Mouse (Mus musculus): ENCODE results near the gene Anapc15-ps.

Anapc15-ps gene

GRCm38 (mm10) chr10:95669872-95670271 is 3.4 kb downstream of the Anapc15-ps start:
- no peak for DNase-seq (ENCODE audit: inconsistent ontology term)

DNA sequence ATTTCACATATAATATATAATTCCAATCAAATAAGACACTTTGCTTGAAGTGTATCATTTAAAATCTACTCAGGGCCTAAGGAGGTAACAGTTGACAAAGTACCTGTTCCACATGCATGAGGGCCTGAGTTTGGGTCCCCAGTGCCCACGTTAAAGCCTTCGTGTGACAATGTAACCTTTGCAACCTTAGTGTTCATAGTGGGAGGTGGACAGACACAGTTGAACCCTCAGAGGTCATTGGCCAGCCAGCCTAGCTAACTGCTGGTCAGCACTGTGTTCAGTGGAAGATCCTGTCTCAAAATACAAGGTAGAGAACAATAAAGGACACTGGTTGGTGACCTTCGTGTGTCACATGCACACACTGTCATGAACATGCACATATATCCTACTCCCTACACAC is 4.2 kb downstream of the Anapc15-ps start:
- DNase-seq (ENCODE audit: inconsistent ontology term) = no peak

DNA sequence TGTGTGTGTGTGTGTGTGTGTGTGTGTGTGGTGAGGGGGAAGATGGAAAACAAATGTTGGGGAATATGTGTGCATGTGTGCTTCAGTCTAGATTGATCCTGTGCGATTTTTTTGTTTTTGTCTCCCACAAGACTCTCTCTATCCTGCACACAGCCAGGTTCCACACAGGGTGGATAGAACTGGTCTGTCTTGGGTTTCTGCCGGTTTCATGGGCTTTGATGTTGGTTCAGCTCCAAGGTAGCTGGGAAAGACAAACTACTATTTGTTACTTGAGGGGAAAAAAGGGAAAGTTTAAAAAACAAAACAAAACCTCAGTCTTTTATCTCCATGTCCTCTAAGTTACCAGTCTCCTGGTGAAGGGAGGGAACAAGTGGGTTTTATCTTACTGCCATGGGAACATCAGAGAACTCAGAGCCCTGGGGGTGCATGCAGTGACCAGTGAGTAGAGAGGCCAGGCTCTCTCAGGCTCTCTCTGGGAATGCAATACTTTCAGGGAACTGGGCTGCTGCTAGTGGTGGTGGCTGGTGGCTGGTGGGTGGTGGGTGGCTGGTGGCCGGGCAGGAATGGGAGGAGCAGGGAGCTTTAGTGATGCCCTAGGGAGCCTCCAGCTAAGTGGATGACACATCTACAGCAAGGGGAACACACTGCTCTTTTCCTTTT is 5.8 kb downstream of the Anapc15-ps start:
- DNase-seq (ENCODE audit: inconsistent ontology term) = no peak

DNA sequence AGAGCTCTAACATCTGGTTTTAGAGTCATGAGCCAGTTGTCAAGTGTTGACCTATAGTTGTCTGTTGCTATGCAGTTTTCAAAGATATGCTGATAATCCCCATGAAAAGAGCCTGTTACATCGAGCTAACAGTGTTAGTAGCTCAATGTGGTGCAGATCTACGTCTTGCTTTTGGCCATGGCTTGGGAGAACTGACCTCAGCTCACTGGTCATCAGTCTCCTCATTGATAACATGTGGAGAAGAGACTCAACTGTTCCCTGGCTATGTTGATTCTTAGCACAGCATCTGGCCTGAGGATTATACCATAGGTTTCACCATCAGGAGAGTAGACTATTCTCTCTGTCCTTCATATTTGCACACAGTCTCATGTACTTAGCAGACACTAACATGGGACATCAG is 6.5 kb downstream of the Anapc15-ps start:
- DNase-seq (ENCODE audit: inconsistent ontology term) = no peak

DNA sequence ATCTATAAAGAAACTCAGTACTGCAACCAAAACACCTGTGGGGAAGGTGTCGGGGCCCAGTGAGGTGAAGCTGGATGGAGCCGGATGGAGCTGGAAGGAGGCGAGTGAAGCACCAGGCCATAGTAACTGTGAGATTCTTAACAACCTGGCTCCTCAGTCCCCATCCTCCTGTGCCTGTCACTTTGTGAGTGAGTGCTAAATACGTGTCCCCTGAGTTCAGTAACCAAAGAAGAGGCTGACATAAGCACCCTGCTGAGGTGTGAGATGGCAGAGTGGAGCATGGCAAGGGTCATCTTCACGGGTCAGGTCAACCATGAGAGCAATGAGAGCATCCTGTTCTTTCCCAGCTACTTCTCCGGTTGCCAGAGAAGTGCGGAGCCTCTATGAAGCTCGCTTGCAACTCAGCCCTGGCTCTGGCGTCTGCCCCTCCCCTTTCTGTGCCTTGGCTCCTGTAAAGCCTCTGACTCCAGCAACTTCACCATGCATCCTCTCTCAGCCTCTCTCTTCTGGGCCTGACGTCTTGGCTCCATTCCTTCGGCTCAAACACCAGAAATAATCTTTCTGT is 7.7 kb downstream of the Anapc15-ps start:
- DNase-seq (ENCODE audit: inconsistent ontology term) = no peak

- DNase-seq (ENCODE audit: inconsistent ontology term) = no peak
Observed at GRCm38 (mm10) chr10:95664613-95665012, 8.6 kb downstream of the Anapc15-ps start.

- no peak for DNase-seq (ENCODE audit: inconsistent ontology term)
Observed at GRCm38 (mm10) chr10:95660356-95660755, 12.9 kb downstream of the Anapc15-ps start.

DNA sequence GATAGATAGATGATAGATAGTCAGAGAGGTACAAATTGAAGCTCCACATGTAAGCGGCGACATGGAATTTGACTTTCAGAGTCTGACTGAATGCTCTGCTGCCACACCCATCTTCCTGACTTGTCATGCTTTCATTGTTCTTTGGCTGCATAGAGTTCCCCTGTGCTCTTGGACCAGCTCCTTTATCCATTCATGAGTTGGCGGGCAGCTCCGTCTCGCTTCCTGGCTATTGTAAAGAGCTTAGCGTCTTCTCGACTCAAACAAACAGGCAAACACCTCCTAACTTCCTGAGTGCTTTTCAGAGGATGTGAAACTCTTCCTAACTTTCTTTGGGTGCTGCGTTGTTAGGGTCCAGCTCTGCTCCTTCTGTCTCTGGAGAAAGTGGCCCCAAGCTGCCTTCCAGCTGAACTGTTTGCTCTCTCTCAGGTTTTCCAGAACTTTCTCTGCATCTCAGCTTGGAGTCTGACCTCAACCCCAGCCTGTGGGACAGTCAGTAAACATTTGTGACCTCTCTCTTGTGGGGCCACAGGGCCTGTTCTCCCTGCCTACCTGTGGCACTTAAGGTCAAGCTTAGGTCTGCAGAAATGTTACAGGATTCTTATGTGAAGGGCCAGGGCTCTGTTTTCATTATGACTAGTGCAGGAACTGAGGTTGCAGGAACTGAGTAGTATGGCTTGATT is 13.6 kb downstream of the Anapc15-ps start:
- no peak for DNase-seq (ENCODE audit: inconsistent ontology term)

- DNase-seq (ENCODE audit: inconsistent ontology term) = no peak
Observed at GRCm38 (mm10) chr10:95658836-95659343, 14.4 kb downstream of the Anapc15-ps start.

DNA sequence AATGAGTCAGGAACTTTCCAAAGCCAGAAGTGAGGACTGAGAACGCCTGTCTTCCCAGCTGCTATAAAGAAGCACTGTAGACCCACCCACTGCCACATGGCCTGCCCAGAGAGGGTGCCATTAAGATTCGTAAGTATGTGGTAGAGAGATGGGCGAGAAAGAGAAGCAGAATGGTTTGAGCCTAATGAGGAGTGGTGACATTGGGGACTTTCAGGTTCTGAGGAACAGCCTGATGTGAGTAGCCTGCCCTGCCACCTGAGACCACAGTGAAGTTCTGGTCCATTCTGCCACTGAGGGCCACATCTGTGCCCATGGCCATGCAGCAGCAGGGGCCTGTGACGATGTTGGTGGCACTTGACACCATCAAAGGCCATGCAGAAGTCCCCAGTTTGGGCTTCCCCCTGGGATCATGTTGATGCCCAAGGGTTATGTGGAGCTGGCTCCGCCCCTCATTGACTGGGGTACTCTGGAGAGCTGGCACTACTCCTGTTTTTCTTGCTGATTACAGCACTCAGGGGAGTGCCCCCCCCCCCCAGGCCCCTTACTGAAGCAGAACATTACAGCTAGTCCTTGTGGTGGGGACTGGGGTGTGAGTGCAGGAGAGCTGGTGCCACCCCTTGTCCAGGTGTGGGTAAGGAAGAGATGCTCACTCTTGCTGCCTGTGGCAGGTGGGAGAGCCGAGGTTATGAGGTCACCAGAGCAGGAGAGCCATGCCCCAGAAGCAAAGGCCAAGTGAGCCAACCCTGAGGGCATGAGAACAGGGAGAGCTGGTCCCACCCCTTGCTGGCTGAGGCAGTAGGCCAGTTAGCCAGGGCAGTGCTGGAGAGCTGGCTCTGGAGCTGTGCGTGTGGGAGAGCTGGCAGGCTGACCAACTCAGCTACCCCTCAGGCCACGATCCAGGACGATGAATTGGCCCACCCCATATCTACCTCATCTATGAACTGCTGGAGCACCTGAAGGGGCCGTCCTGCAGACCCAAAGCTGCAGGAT is 16.7 kb downstream of the Anapc15-ps start:
- DNase-seq (ENCODE audit: inconsistent ontology term) = no peak

GRCm38 (mm10) chr10:95652131-95652530 is 21.1 kb downstream of the Anapc15-ps start:
- no peak for DNase-seq (ENCODE audit: inconsistent ontology term)

- no peak for DNase-seq (ENCODE audit: inconsistent ontology term)
Observed at GRCm38 (mm10) chr10:95648326-95648888, 24.8 kb downstream of the Anapc15-ps start.

- DNase-seq (ENCODE audit: inconsistent ontology term) = no peak
Observed at GRCm38 (mm10) chr10:95647128-95647527, 26.1 kb downstream of the Anapc15-ps start.

DNA sequence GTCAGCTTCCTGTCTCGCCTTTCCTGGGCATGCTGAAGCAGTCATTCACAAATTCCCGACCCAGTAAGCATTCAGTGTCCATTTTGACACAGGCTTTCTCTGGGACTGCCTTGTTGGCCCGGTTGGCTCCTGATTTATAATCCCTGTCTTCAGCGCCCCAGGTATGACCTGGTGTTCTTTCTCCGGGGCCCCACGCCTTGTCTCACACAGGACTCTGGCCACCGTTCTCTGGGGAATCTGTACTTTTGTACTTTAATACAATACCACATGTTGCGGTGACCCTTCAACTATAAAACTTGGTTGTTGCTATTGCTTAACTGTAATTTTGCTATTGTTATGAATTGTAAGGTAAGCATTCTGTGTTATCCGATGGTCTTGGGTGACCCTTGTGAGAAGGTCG is 26.7 kb downstream of the Anapc15-ps start:
- no peak for DNase-seq (ENCODE audit: inconsistent ontology term)

DNA sequence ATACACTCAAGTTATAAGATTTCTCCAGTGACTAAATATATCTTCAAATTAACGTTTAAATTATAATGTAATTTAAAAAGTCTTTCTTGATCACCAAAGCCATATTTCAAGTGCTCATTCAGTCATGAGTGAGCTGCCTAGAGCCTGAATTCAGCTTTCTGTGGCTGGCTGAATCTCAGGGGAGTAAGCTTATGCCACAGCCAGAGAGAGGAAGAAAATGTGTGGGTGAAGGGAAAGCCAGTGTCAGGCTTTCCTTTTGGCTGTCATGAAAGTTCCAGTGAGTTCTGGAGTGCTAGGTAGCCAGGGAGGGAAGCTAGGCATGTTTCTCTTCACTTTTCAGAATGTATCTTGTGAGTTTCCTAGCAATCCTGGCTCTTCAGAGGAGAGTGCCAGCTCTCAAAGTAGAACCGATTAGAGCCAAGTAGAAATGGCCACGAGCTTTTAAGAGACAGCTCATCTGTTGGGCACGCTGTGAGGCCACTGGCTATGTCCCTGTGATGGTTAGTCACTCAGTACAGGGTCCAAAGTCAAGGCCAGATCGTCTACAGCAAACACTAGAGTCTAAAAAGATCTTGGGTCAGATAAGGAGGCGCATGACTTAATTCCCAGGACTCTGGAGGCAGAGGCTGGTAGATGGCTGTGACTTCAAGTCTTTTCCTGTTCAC is 29.4 kb downstream of the Anapc15-ps start:
- DNase-seq (ENCODE audit: inconsistent ontology term) = peak; percentile 56

DNA sequence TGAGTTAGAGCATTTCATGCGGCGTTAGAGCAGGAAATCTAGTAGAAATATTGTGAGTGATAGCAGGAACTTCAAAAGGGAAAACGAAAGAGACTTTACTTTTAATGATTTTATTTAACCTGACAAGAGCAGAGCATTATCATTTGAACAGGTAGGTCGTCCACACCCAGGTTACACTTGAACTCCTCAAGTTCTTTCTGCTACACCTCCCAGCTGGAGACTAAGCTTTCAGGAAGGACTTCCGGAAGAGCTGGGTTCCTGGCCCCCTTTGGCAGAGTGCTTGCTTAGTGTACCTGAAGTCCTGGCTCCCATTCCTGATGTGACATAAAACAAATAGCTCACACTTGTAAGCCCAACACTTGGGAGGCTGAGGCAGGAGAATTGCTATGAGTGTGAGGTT is 30.2 kb downstream of the Anapc15-ps start:
- no peak for DNase-seq (ENCODE audit: inconsistent ontology term)

DNA sequence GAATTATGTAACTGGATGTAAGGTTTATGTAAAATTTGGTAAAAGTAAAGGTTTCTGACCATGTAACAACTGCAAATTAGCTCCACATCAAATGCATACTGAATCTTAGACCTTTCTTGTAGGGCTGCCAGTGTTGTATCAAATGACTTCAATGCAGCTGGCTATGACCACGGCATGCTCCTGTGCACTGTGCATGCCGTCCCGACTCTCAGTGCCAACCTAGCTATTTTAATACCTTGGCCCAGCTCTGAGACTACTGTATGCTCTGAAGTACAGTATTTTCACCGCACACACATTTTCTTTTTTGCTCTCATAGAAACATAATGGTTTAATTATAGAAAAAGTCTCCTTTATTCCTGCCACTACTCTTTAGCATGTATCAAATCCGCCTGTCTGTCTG is 31.9 kb downstream of the Anapc15-ps start:
- DNase-seq (ENCODE audit: inconsistent ontology term) = no peak

GRCm38 (mm10) chr10:95639429-95639828 is 33.8 kb downstream of the Anapc15-ps start:
- no peak for DNase-seq (ENCODE audit: inconsistent ontology term)

DNA sequence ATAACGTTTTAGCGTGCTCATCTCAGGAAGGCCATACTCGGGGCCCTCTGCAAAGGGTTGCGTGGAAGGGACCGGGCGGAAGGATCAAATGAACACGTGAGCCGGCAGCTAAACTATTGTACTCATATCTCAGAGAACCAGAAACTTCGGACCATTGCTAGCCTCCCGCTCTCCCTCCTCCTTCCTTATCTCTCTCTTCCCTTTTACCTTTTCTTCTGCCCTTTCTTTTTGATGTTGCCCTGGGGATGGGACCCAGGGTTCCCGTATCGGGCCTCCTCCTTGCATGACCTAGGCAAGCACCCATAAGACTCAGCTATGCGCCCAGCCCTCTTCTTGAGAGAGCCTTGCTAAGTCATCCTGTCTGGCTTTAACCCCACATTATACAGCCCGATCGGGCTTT is 38.5 kb downstream of the Anapc15-ps start:
- no peak for DNase-seq (ENCODE audit: inconsistent ontology term)

DNA sequence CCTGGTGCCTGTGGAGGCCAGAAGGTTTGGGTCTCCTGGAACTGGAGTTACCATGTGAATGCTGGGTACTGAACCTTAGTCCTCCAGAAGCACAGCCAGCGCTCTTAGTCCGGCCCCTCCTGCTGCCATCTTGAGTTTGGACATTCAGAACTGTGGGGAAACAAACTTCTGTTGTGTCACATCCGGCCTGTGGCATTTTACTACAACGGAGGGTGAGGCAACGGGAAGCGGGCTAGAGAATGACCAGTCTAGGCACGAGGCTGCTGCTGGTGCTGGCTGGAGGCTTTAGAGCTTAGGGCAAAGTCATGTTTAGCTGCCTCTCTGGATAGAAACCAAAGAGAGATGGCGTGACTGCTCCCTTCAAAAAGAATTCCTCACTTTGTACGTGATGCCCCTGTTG is 39.0 kb downstream of the Anapc15-ps start:
- DNase-seq (ENCODE audit: inconsistent ontology term) = no peak

- DNase-seq (ENCODE audit: inconsistent ontology term) = no peak
Observed at GRCm38 (mm10) chr10:95631568-95631967, 41.7 kb downstream of the Anapc15-ps start.

All from Muller cell, postnatal 12 days (primary cell).